Mouse (Mus musculus): ENCODE results near the gene Atp8b2.

The Atp8b2 gene

GRCm38 (mm10) chr3:89963221-89963763 lies at the start of gene Atp8b2:
TSS of gene Atp8b2 (minus strand) at chr3:89963508.
- peak; percentile 62 for DNase-seq

- no peak for DNase-seq
Measured at GRCm38 (mm10) chr3:90010291-90010690, 47.0 kb upstream of the Atp8b2 start.

GRCm38 (mm10) chr3:90004091-90004796 lies 40.9 kb upstream of the Atp8b2 start:
- DNase-seq: no peak

GRCm38 (mm10) chr3:89999830-90000229 lies 36.5 kb upstream of the Atp8b2 start:
- no peak for DNase-seq

- no peak for DNase-seq
Measured at GRCm38 (mm10) chr3:89999090-89999489, 35.8 kb upstream of the Atp8b2 start.

GRCm38 (mm10) chr3:89998612-89999054 lies 35.3 kb upstream of the Atp8b2 start, which contains the start of gene Hax1:
TSS of gene Hax1 (minus strand) at chr3:89998780.
- DNase-seq: peak; percentile 91

- DNase-seq: peak; percentile 17
Measured at GRCm38 (mm10) chr3:89997791-89998495, 34.6 kb upstream of the Atp8b2 start.

GRCm38 (mm10) chr3:89994807-89995515 lies 31.7 kb upstream of the Atp8b2 start:
- DNase-seq: no peak

GRCm38 (mm10) chr3:89987822-89988221 lies 24.5 kb upstream of the Atp8b2 start:
- DNase-seq: no peak

- DNase-seq: no peak
Measured at GRCm38 (mm10) chr3:89987211-89987610, 23.9 kb upstream of the Atp8b2 start.

GRCm38 (mm10) chr3:89982426-89982825 lies 19.1 kb upstream of the Atp8b2 start:
- DNase-seq: no peak

- DNase-seq: no peak
Measured at GRCm38 (mm10) chr3:89976859-89977258, 13.6 kb upstream of the Atp8b2 start.

- no peak for DNase-seq
Measured at GRCm38 (mm10) chr3:89968509-89968908, 5.2 kb upstream of the Atp8b2 start.

GRCm38 (mm10) chr3:89966946-89967345 lies 3.6 kb upstream of the Atp8b2 start:
- DNase-seq: no peak

- DNase-seq: no peak
Measured at GRCm38 (mm10) chr3:89965972-89966371, 2.7 kb upstream of the Atp8b2 start.

GRCm38 (mm10) chr3:89965557-89965956 lies 2.2 kb upstream of the Atp8b2 start:
- DNase-seq: no peak

- DNase-seq: peak; percentile 60
Measured at GRCm38 (mm10) chr3:89963926-89964739, 825 bp upstream of the Atp8b2 start.

- peak; percentile 41 for DNase-seq
Measured at GRCm38 (mm10) chr3:89962751-89963220, 522 bp downstream of the Atp8b2 start.

GRCm38 (mm10) chr3:89962059-89962750 lies 1.1 kb downstream of the Atp8b2 start:
- peak; percentile 46 for DNase-seq

- DNase-seq: peak; percentile 38
Measured at GRCm38 (mm10) chr3:89961436-89961835, 1.9 kb downstream of the Atp8b2 start.

- DNase-seq: peak; percentile 95
Measured at GRCm38 (mm10) chr3:89960469-89960868, 2.8 kb downstream of the Atp8b2 start.

GRCm38 (mm10) chr3:89959435-89959834 lies 3.9 kb downstream of the Atp8b2 start:
- DNase-seq: peak; percentile 72

All from cerebellum, adult 11-12 months (tissue).